Mouse (Mus musculus): ENCODE results near the gene Tdp2.

Gene Tdp2

GRCm38 (mm10) chr13:24831353-24832130 is at the start of gene Tdp2, which contains the start of gene Acot13:
Gene Tdp2 (plus strand): TSS chr13:24831679.
Gene Acot13 (minus strand): TSS chr13:24831540.
- DNase-seq (ENCODE audit: low spot score in 2 of 2), result peak; percentile 90 to 93

GRCm38 (mm10) chr13:24781916-24782315 is 49.6 kb upstream of the Tdp2 start:
- no peak for DNase-seq (ENCODE audit: low spot score in 2 of 2)

GRCm38 (mm10) chr13:24786014-24786490 is 45.4 kb upstream of the Tdp2 start:
- DNase-seq (ENCODE audit: low spot score in 2 of 2), result no peak

- DNase-seq (ENCODE audit: low spot score in 2 of 2), result no peak
Measured at GRCm38 (mm10) chr13:24787477-24787876, 44.0 kb upstream of the Tdp2 start.

GRCm38 (mm10) chr13:24791349-24791748 is 40.1 kb upstream of the Tdp2 start:
- no peak for DNase-seq (ENCODE audit: low spot score in 2 of 2)

- DNase-seq (ENCODE audit: low spot score in 2 of 2), result no peak
Measured at GRCm38 (mm10) chr13:24792411-24793045, 39.0 kb upstream of the Tdp2 start.

- no peak for DNase-seq (ENCODE audit: low spot score in 2 of 2)
Measured at GRCm38 (mm10) chr13:24798686-24799085, 32.8 kb upstream of the Tdp2 start.

GRCm38 (mm10) chr13:24799378-24799777 is 32.1 kb upstream of the Tdp2 start:
- no peak for DNase-seq (ENCODE audit: low spot score in 2 of 2)

- DNase-seq (ENCODE audit: low spot score in 2 of 2), result peak; percentile 25 to 38
Measured at GRCm38 (mm10) chr13:24799925-24800673, 31.4 kb upstream of the Tdp2 start.

GRCm38 (mm10) chr13:24800674-24801307 is 30.7 kb upstream of the Tdp2 start:
- DNase-seq (ENCODE audit: low spot score in 2 of 2), result peak; percentile 94 to 96

- DNase-seq (ENCODE audit: low spot score in 2 of 2), result peak in 1 of 2 experiments; percentile 45
Measured at GRCm38 (mm10) chr13:24801308-24801921, 30.1 kb upstream of the Tdp2 start, which contains the start of gene BC005537. Gene BC005537 (plus strand): TSS chr13:24801657.

- DNase-seq (ENCODE audit: low spot score in 2 of 2), result peak; percentile 29 to 37
Measured at GRCm38 (mm10) chr13:24802131-24802691, 29.3 kb upstream of the Tdp2 start.

- DNase-seq (ENCODE audit: low spot score in 2 of 2), result no peak
Measured at GRCm38 (mm10) chr13:24803196-24803595, 28.3 kb upstream of the Tdp2 start.

- DNase-seq (ENCODE audit: low spot score in 2 of 2), result no peak
Measured at GRCm38 (mm10) chr13:24806079-24806478, 25.4 kb upstream of the Tdp2 start.

GRCm38 (mm10) chr13:24812521-24812920 is 19.0 kb upstream of the Tdp2 start:
- DNase-seq (ENCODE audit: low spot score in 2 of 2), result no peak

- no peak for DNase-seq (ENCODE audit: low spot score in 2 of 2)
Measured at GRCm38 (mm10) chr13:24814616-24815015, 16.9 kb upstream of the Tdp2 start.

- no peak for DNase-seq (ENCODE audit: low spot score in 2 of 2)
Measured at GRCm38 (mm10) chr13:24816125-24817092, 15.1 kb upstream of the Tdp2 start.

- no peak for DNase-seq (ENCODE audit: low spot score in 2 of 2)
Measured at GRCm38 (mm10) chr13:24819931-24820330, 11.5 kb upstream of the Tdp2 start.

- no peak for DNase-seq (ENCODE audit: low spot score in 2 of 2)
Measured at GRCm38 (mm10) chr13:24822663-24823343, 8.7 kb upstream of the Tdp2 start.

All from frontal cortex, postnatal 10 days (tissue).